Mouse (Mus musculus) induced T-regulatory cell, adult 2 months (primary cell): Measurements from ENCODE around the gene Cbx4.

Experiments used
- DNase-seq: peaks from one replicate; pipeline ENCODE4 v3.0.0-alpha.2; 2012; ENCODE audit warnings: low read depth

The Cbx4 gene

DNA sequence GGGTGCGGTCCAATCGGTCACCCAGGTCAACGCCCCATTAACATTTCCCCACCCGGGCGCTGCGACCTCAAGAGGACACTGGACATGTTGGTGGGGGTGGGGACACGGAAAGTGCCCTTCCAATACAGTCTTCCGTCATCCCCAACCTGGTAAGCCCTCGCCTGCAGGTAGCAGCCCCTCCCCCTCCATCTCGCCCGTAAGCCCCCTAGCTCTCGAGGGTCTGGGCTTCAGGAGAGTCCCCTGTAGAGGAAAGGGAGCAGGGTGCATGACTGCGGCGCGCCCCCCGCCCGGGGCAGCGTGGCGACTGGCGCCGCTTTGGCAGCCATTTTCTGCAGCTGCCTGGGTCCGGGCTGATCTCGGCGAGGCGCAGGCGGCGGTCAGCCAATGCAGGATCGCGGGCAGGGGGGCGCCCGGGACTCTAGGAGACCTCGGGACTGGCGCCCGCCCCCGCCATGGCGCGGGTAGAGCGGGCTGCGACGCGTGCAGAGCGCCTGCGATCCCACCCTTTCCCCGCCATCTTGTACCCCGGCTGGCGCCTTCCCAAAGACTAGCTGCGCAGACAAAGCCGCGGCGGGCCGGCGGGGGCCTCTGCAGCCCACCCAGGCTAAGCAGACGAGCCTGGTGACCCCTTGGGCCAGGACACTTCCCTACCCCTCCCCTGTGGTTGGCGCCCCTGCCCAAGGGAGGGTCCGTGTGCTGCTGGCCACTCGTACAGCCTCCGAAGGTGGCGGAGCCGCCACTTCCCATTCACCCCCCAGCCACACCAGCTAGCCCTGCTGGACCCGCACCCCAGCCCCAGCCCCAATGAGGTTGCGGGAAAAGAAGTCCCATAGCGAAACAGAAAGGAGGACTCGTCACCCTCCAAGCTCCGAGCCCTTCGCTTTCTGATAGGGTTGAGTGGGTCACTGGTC, 29.5 kb downstream of the Cbx4 start:
- DNase-seq = peak; percentile 66

GRCm38 (mm10) chr11:119055571-119056131, 30.4 kb downstream of the Cbx4 start:
- DNase-seq = peak; percentile 53

GRCm38 (mm10) chr11:119054351-119055345, 31.4 kb downstream of the Cbx4 start:
- peak; percentile 73 for DNase-seq

DNA sequence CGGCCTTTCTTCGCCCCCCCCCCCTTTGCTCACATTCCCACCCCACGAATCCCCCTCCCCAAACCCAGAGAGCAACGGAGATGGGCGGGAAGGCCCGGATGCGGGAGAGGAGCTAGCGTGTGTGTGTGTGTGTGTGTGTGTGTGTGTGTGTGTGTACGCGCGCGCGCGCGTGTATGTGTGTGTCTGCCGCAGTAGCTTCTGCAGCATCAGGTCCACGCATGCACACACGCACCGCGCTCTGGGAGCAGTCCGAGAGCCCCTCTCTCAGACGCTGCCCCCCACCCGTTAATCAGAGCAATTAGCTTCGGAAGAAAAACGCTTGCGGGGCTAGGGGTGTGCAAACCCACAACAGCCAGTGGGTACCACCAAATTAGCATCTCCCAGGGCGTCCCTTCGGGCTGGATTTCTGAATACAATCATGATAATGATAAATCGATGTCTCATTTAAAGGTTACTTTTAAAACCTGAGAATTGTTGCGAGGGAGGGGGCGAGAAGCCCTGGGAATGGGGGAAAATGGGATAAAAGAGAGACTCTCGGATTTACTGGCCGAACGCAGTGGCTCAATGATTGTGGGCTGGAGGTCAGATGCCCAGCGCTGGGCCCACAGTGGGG, 32.2 kb downstream of the Cbx4 start:
- DNase-seq = peak; percentile 62

- DNase-seq = peak; percentile 93
These were observed 32.8 kb downstream of the Cbx4 start for GRCm38 (mm10) chr11:119053257-119053670.

DNA sequence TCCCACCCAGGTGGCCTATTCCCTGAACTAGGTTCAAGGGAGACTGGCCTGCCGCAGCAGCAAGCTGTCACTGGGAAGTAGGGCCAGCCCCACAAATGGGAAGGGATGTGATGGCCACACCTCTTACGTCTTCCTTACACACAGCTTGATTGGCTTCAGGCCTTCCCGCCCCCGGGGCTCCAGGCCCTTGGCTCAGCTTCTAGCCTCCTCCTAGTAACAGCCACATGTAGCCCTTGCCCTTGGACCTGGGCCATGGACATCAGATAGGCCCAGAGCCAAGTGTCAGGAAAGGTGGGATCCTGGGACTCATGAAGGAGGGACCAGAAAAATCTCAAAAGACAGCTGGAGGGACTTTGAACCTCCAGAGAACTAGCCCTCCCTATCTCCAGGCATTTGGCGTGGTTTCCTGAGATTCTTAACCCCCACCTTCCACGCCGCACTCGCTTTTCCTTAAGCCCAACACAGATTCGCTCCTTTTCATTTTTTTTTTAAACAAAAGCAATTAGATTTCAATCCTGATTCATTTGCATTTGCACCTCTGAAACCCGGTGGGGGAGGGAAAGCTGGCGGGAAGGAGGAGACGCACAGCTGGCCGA, 33.3 kb downstream of the Cbx4 start:
- DNase-seq = no peak

DNA sequence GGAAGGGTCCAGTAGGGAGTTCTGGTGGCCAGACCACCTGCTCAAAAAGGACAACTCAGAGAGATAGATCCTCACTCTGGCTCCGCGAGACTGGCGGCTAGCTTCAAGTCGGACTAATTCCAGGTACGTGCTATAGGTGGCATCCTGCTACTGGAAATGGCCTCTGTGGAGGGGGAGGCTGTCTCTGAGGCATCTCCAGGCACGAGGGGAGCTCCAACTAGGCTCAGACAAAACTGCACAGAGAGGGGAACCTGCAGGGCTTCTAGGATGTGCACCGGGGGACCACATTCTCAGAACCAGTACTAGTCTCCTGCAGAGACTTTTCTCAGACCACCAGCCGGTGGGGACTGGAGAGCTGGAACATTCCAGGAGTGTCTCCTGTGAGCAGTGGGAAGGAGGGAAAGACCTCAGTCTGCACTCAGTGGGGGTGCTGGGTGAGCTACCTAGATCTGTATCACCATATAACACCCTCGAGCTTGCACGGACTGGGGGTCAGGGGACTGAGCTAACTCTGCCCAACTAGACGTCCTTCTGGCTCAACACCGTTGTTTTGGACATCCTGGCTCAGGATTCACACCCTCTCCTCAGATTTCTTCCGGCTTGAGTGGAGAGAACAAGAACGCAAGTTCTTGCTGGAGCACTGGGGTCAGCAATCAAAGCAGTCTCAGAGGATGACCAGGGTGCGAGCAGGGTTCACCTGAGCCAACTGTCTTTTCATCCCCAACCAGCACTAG, 33.9 kb downstream of the Cbx4 start:
- peak; percentile 77 for DNase-seq

DNA sequence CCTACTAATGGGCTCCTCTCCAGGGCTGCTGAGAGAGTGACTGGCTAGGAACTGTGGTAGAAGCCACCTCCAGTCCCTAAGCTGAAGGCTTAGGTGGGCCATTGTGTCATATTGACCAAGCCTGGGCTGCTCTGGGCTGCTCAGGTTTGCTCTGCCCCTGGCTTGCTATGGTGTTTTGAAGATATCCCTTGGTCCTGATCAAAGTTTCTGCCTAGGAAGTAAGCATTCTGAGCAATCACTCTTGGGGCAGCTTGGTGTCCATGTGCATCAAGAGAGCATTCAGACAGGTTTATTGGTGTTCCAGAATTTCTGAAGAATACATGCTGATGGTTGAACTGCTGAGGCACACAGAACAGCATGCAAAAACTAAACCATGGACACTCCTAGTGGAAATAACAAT, 34.6 kb downstream of the Cbx4 start:
- no peak for DNase-seq

- peak; percentile 62 for DNase-seq
These were observed 35.7 kb downstream of the Cbx4 start for GRCm38 (mm10) chr11:119050361-119050760.

GRCm38 (mm10) chr11:119048133-119048510, 37.9 kb downstream of the Cbx4 start:
- DNase-seq = peak; percentile 61

DNA sequence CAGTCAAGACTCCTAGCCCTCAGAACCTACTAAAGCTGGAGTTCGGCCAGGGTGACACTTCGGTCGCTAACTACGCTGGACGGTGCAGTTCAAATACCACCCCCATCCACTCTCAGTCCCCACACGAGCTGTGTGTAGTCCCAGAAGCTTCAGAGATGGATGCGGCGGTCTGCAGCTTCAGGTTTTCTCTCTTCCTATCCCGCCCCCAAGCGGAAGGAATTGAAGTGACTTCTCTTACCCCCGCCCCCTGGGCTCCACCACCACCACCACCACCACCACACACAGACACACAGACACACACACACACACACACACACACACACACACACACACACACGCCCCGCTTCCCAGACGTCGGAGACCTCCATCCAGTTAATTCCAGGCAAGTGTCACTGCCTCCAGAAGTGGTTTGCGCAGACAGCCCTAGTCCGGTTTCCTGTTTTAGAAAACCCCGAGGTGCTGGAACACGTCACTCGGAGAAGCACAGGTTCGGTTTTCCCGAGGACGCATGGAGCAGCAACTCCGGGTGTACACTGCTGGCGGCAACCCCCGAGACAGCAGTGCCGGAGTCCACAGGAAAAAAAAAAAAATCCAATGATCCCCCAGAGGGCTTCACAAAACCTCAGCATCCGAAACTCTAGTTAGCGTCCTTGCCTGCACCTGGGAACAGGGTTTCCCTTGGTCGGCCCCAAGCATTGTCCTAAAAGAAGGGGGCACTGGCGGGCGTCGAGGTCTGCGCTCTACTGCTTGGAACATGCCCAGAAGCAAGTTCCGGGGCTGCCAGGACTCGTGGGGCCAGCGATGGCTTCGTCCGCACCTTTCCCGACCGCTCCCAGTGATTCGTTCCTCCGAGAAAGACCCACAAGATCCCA, 38.5 kb downstream of the Cbx4 start:
- DNase-seq = peak; percentile 68

GRCm38 (mm10) chr11:119046601-119047245, 39.3 kb downstream of the Cbx4 start:
- peak; percentile 55 for DNase-seq

DNA sequence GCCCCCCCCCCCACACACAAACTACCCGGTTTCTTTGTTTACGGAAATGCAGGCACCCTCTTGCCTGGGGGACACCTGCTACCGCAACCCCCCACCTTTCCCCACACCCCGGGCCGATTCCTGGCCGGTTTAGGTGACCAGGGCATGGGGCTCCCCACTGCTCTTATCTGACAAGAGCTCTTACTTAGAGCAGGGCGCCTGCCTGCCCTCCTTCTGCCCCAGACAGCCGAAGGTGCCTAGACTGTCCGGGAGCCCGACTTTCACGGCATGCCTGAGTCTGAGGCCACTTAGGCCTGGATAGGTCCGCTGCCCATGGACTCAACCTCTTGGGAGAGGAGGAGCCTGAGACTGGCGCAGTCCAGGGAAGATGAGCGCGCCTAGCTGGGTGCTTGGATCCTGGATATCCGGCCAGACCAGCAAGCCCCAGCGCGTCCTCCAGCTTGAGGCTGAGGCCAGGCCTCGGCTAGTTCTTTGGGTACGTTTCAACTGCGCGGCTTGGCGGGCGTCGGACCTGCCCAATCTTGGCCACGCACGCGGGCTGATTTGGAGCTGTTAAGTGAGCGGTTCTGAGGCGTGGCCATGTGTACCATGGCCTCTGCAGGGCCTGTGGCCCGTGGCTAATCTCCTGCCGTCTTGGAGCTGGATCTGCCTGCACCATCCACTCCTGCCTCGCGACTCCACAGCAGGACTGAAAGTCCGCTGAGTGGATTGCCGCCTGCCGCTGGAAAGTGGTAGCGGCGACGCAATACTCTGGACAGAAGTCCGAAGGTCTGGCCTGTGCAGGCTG, 41.3 kb downstream of the Cbx4 start:
- DNase-seq = peak; percentile 45

DNA sequence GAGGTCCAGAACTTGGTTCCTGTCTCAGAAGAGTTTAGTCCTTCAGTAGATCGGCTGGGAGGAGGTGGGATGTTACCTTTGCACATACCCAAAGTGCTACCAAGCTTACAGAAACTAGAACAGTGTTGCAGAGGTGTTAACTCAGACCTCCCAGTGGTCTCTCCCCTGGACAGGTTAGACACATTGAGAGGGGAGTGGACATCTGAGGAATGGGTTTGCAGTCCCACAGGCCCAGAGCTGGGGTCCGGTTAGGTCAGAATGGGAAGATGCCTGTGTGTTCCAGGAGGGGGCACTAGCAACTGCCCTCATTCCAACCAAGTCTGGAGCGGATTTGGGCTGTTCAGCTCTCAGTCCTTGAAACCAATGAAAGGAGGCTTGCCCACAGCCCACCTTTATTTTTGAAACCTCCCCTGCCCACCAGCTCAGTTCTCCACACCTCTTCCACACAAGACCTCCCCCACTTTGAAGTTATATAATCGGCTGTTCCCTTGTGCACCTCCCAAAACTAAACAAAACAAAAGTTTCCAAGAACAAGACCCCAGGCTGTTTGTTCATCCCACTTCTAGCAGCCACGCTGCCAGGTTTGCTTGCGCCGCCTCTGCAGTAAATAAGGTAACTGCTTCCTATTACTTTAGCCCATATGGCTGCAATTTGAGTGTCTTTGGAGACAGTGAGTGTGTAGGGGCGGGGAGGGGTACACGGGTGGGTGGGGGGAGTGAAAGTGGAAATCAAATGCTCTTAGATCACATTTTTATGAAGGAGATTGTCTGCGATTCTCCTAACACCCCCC, 42.1 kb downstream of the Cbx4 start:
- peak; percentile 67 for DNase-seq

DNA sequence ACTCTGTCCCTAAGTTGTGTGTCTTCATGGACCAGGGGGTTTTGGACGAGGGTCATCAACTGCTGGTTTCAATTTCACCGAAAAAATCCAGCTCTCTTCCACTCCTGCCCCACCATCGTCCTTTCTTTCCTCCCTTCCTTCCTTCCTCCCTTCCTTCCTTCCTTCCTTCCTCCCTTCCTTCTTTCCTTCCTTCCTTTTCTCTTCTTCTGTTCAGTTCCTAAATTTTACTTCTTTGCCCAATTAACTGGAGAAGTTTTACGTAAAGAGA, 42.8 kb downstream of the Cbx4 start:
- no peak for DNase-seq

GRCm38 (mm10) chr11:119042466-119043272, 43.4 kb downstream of the Cbx4 start:
- peak; percentile 64 for DNase-seq
